Comparison of ENCODE assay signal across 15 mouse cellular contexts in the genomic region with DNA sequence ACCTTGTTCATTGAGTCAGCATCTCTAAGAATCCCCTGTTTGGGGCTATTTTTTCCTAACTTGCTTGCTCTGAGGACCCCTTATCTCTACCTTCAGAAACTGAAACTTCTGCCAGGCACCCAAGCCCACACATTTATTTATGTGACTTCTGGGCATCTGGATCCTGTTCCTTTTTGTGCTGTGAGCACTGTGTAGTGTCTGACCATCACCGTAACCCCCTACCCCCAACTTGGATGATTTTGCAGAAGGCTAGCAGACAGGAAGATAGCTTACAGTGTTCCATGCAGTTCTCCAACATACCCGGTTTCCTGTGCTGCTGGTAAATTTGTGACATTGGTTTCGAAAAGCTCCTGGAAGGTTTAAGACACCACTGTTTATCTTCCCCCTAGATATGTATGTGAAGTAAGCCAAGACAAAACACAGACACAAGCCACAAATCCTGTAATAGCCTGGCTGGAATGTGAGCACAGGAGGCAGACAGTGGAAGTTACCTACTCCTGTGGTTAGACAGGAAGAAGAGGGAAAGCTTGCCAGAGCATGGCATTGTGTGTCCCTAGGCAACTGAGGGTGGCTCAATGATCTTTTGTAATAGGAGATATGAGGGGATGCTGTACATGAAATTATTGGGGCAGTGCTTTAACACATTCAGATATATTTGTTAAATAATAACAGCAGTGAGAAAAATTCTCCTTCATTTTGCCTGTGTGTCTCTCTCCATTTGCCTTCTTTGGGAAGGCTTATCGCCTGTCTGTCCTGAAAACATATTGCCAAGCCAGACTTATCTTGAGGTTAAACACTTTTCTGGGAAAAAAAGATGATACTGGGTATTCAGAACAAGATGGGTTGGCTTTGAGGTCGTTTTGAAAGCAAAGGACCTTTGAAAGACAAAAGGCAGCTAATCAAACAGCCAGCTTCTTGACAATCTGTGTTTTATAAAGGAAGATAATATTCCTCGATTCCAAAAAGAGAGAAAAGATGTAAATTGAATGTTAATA. TPM values are rescaled to one million over a fixed set of nuclear protein-coding genes. Genes with fewer than 3 reads are reported as not detected.
DNase-seq lines count a peak whose midpoint lies in the region; ATAC-seq and TF ChIP-seq lines count a peak whose summit lies in the region.
"Had no signal": no experiment of that assay in that cellular context is flagged by ENCODE, and none has a peak within 500 bp of the region (broad histone marks: within the 10 kb centered on the region; RNA-seq: fewer than 3 reads in every experiment).

No protein-coding gene starts in this region.

- peak; percentile 73 for TF ChIP-seq EP300 in liver, postnatal 0 days (IDR thresholded peaks at IDR 0.05; ENCODE audit: low read depth)

- no peak for ATAC-seq in megakaryocyte, adult 5-6 weeks (ENCODE audit: poor library complexity, severe bottlenecking)
- peak; percentile 66 for ATAC-seq in liver, postnatal 0 days

- intact Hi-C loops in heart, postnatal 10 days (cut with DNase I) = loop anchor here (5.0 kb wide), 1 partner anchor 122 kb away; no protein-coding TSS in a partner anchor

- peaks cover 47% of the 10 kb centered on the region for H3K4me1 ChIP-seq in heart, embryonic 10.5 days
- H3K4me1 ChIP-seq in megakaryocyte, embryonic 14.5 days = peaks cover 70% of the 10 kb centered on the region
- H3K4me1 ChIP-seq in embryonic facial prominence, embryonic 10.5 days = peaks cover 26% of the 10 kb centered on the region
- H3K4me1 ChIP-seq in liver, postnatal 0 days (ENCODE audit: insufficient read depth) = peaks cover 15% of the 10 kb centered on the region
- H3K4me1 ChIP-seq: lung, embryonic 15.5 days had no signal

- TF ChIP-seq CTCF in liver, postnatal 0 days (IDR thresholded peaks at IDR 0.05; ENCODE audit: low read depth) = no peak

- no peak overlapping the region for H3K4me3 ChIP-seq in heart, embryonic 10.5 days
- peak overlapping the region; percentile 84 for H3K4me3 ChIP-seq in megakaryocyte, embryonic 14.5 days (replicated peaks)
- H3K4me3 ChIP-seq in embryonic facial prominence, embryonic 10.5 days = no peak overlapping the region
- no peak overlapping the region for H3K4me3 ChIP-seq in liver, postnatal 0 days (ENCODE audit: low read depth, low read length)
- H3K4me3 ChIP-seq: hindbrain, embryonic 13.5 days; left cerebral cortex, adult 2 months; lung, embryonic 15.5 days had no signal

- H3K9ac ChIP-seq in liver, postnatal 0 days (replicated peaks) = peak overlapping the region; percentile 18; the same call in 1 of the 2 replicates
- H3K9ac ChIP-seq: hindbrain, embryonic 13.5 days; lung, embryonic 15.5 days had no signal

- peak; percentile 72 for DNase-seq in heart, embryonic 10.5 days (ENCODE audit: low spot score)
- DNase-seq in heart, postnatal 10 days = no peak
- peak; percentile 16 for DNase-seq in embryonic facial prominence, embryonic 10.5 days (ENCODE audit: low spot score)
- DNase-seq in liver, postnatal 0 days = no peak
- no peak for DNase-seq in adrenal gland, adult (ENCODE audit: inconsistent age in 2 of 2, low spot score in 1 of 2)
- no peak for DNase-seq in lung, postnatal 10 days
- DNase-seq: adrenal gland, postnatal 10 days; cerebellum, adult 11-12 months; kidney, postnatal 10 days; thymus, postnatal 14 days had no signal

- no peaks in the 10 kb centered on the region for H3K9me3 ChIP-seq in heart, embryonic 10.5 days
- H3K9me3 ChIP-seq in megakaryocyte, embryonic 14.5 days = no peaks in the 10 kb centered on the region
- H3K9me3 ChIP-seq in embryonic facial prominence, embryonic 10.5 days = no peaks in the 10 kb centered on the region
- no peaks in the 10 kb centered on the region for H3K9me3 ChIP-seq in liver, postnatal 0 days (ENCODE audit: low read length)
- H3K9me3 ChIP-seq: hindbrain, embryonic 13.5 days; lung, embryonic 15.5 days had no signal

- H3K27ac ChIP-seq in heart, embryonic 10.5 days = peak overlapping the region; percentile 56; the same call in 1 of the 2 replicates
- H3K27ac ChIP-seq in embryonic facial prominence, embryonic 10.5 days (replicated peaks) = no peak overlapping the region
- peak overlapping the region; percentile 44; the same call in 1 of the 2 replicates for H3K27ac ChIP-seq in liver, postnatal 0 days (ENCODE audit: low read depth)
- H3K27ac ChIP-seq: hindbrain, embryonic 13.5 days; left cerebral cortex, adult 2 months; lung, embryonic 15.5 days had no signal

- WGBS in heart, embryonic 10.5 days = 23% methylated on average over 6 of the region's 6 CpGs
- 67% methylated on average over 6 of the region's 6 CpGs for WGBS in embryonic facial prominence, embryonic 10.5 days
- WGBS in liver, postnatal 0 days (ENCODE audit: insufficient replicate concordance) = 30% methylated on average over 6 of the region's 6 CpGs

- no peaks in the 10 kb centered on the region for H3K36me3 ChIP-seq in heart, embryonic 10.5 days
- no peaks in the 10 kb centered on the region for H3K36me3 ChIP-seq in megakaryocyte, embryonic 14.5 days (replicated peaks; ENCODE audit: low read length)
- no peaks in the 10 kb centered on the region for H3K36me3 ChIP-seq in embryonic facial prominence, embryonic 10.5 days (replicated peaks)
- no peaks in the 10 kb centered on the region for H3K36me3 ChIP-seq in liver, postnatal 0 days (replicated peaks; ENCODE audit: insufficient read depth, low read length)
- H3K36me3 ChIP-seq: hindbrain, embryonic 13.5 days; lung, embryonic 15.5 days had no signal

- no peaks in the 10 kb centered on the region for H3K27me3 ChIP-seq in heart, embryonic 10.5 days (ENCODE audit: insufficient read depth, poor library complexity, severe bottlenecking)
- no peaks in the 10 kb centered on the region for H3K27me3 ChIP-seq in megakaryocyte, embryonic 14.5 days (replicated peaks)
- no peaks in the 10 kb centered on the region for H3K27me3 ChIP-seq in embryonic facial prominence, embryonic 10.5 days (replicated peaks; ENCODE audit: low read depth, poor library complexity, severe bottlenecking)
- H3K27me3 ChIP-seq in liver, postnatal 0 days (ENCODE audit: insufficient read depth, low read length) = no peaks in the 10 kb centered on the region
- H3K27me3 ChIP-seq: hindbrain, embryonic 13.5 days; lung, embryonic 15.5 days had no signal

- H3K4me2 ChIP-seq in liver, postnatal 0 days (ENCODE audit: low read depth, low read length) = no peak overlapping the region; the same call in 1 of the 2 replicates
- H3K4me2 ChIP-seq: hindbrain, embryonic 13.5 days; lung, embryonic 15.5 days had no signal

RNA-seq across cellular contexts. Expression of a gene that starts 42.6 kb away (rescaled TPM):
- 20.6 and 23.9 TPM in 2 replicates for polyA plus RNA-seq in heart, embryonic 10.5 days (2016; fragmentation: Nextera tagmentation; extraction: Ambion mirVana)
- 100 to 1,000 TPM; 121 to 128 TPM for total RNA-seq in heart, postnatal 10 days (2021)
- 4.7 and 4.8 TPM in 2 replicates for polyA plus RNA-seq in megakaryocyte, embryonic 14.5 days (2012; ENCODE audit: insufficient read depth, low replicate concordance)
- total RNA-seq in megakaryocyte, adult 5-6 weeks (2015) = 0.16 and 1.1 TPM in 2 replicates
- 0.26 TPM in 1 of 2 replicates, not detected in the other for total RNA-seq in megakaryocyte, adult 5-6 weeks (2017)
- polyA plus RNA-seq in embryonic facial prominence, embryonic 10.5 days (2016; fragmentation: Nextera tagmentation; extraction: Ambion mirVana) = 6.2 and 7.0 TPM in 2 replicates
- polyA plus RNA-seq in liver, postnatal 0 days (2015; fragmentation: Nextera tagmentation; extraction: Ambion mirVana) = 0.37 and 0.38 TPM in 2 replicates

Comparison
In these comparisons a context has a peak if more than half of its experiments do, and no peak if none do; other contexts are left out.
1. DNase-seq: peak in heart, embryonic 10.5 days (single experiment) and embryonic facial prominence, embryonic 10.5 days (single experiment); none in heart, postnatal 10 days (0 of 2), liver, postnatal 0 days (single experiment), adrenal gland, adult (0 of 2) and lung, postnatal 10 days (single experiment).